10 mouse cellular contexts compared by ENCODE assay signal in the genomic region with DNA sequence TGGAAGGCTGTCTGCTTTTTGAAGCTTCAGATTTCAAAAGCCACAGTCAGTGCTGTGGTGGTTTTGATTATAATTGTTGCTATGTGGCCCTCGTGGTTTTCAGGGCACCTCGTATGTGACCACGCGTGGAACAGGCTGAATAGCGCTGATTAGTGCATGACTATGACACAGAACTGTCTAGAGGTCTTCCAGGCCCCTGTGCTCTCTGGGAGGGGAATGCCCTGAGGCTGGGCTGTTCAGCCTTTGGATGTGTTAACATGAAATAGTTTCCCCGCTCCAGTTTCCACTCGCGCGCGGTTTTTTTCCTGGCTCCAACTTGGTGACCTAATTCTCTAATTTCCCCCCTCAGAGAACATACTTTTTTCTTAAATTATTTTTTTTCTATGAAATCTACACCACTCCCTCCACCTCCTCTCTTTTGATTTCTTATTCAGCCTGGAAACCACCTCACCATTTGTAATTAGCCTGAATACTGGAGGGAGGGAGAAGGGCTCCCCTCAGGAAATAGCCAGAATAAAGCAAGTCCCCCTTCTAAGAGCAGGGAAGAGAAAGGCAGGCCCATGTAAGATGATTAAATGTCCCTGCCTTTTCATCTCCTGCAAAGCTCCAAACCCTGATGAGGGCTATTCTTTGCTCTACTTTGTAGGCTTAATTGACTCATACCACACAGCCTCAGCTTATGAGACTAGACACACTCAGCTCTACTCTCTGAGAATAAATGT.
A peak's percentile ranks its signal among the peaks of the same experiment; 100 is the strongest.
DNase-seq lines count a peak whose midpoint lies in the region; ATAC-seq and TF ChIP-seq lines count a peak whose summit lies in the region.
"Had no signal": no experiment of that assay in that cellular context is flagged by ENCODE, and none has a peak within 500 bp of the region (broad histone marks: within the 10 kb centered on the region; RNA-seq: fewer than 3 reads in every experiment).

No protein-coding gene starts in this region.

- no peaks in the 10 kb centered on the region for H3K27me3 ChIP-seq in kidney, adult 2 months (replicated peaks; ENCODE audit: control insufficient read depth, insufficient read depth, low read length)
- H3K27me3 ChIP-seq in hindbrain, embryonic 12.5 days: no peaks in the 10 kb centered on the region
- no peaks in the 10 kb centered on the region for H3K27me3 ChIP-seq in midbrain, postnatal 0 days (ENCODE audit: insufficient read depth, low read length)
- H3K27me3 ChIP-seq: liver, embryonic 15.5 days; neural tube, embryonic 12.5 days had no signal

- peak; percentile 18 for DNase-seq in kidney, postnatal 10 days
- DNase-seq in kidney, adult 2 months: no peak
- DNase-seq in embryo, embryonic 10.5 days (ENCODE audit: low spot score): peak; percentile 34
- peak; percentile 40 for DNase-seq in midbrain, postnatal 0 days (ENCODE audit: low spot score)
- no peak for DNase-seq in urinary bladder, postnatal 10 days (ENCODE audit: low spot score)
- no peak for DNase-seq in right cerebral cortex, adult 2 months (ENCODE audit: low spot score in 2 of 2)
- no peak for DNase-seq in ovary, adult 18-20 months (ENCODE audit: low spot score)

- TF ChIP-seq CTCF in kidney, adult 2 months (conservative IDR thresholded peaks at IDR 0.05; ENCODE audit: insufficient read depth, insufficient read length, low read depth, low read length): no peak
- TF ChIP-seq CTCF in midbrain, postnatal 0 days (IDR thresholded peaks at IDR 0.05): no peak

- no peak overlapping the region for H3K27ac ChIP-seq in kidney, adult 2 months (ENCODE audit: insufficient read depth, low read depth, low read length)
- no peak overlapping the region for H3K27ac ChIP-seq in hindbrain, embryonic 12.5 days
- no peak overlapping the region for H3K27ac ChIP-seq in midbrain, postnatal 0 days (ENCODE audit: low read depth, low read length)
- H3K27ac ChIP-seq: liver, embryonic 15.5 days; neural tube, embryonic 12.5 days had no signal

- no peaks in the 10 kb centered on the region for H3K9me3 ChIP-seq in hindbrain, embryonic 12.5 days (replicated peaks)
- H3K9me3 ChIP-seq in midbrain, postnatal 0 days (ENCODE audit: low read length): no peaks in the 10 kb centered on the region
- H3K9me3 ChIP-seq: liver, embryonic 15.5 days; neural tube, embryonic 12.5 days had no signal

- TF ChIP-seq POLR2A in kidney, adult 2 months (IDR thresholded peaks at IDR 0.05; ENCODE audit: low read depth, low read length): no peak

- no peaks in the 10 kb centered on the region for H3K36me3 ChIP-seq in kidney, adult 2 months (ENCODE audit: control insufficient read depth, insufficient read depth, low read length)
- H3K36me3 ChIP-seq in hindbrain, embryonic 12.5 days: no peaks in the 10 kb centered on the region
- no peaks in the 10 kb centered on the region for H3K36me3 ChIP-seq in midbrain, postnatal 0 days (ENCODE audit: insufficient read depth, low read length)
- H3K36me3 ChIP-seq: liver, embryonic 15.5 days; neural tube, embryonic 12.5 days had no signal

- no peak overlapping the region for H3K4me3 ChIP-seq in kidney, adult 2 months (ENCODE audit: insufficient read depth, low read depth, low read length)
- no peak overlapping the region for H3K4me3 ChIP-seq in hindbrain, embryonic 12.5 days
- no peak overlapping the region for H3K4me3 ChIP-seq in midbrain, postnatal 0 days (ENCODE audit: low read depth, low read length)
- H3K4me3 ChIP-seq: liver, embryonic 15.5 days; neural tube, embryonic 12.5 days had no signal

- H3K4me1 ChIP-seq in kidney, adult 2 months (ENCODE audit: control insufficient read depth, insufficient read depth, low read length): 0 out of 2 replicates have a peak, but pooled peaks cover 2% of the 10 kb centered on the region
- no peaks in the 10 kb centered on the region for H3K4me1 ChIP-seq in hindbrain, embryonic 12.5 days
- no peaks in the 10 kb centered on the region; the same call in 1 of the 2 replicates for H3K4me1 ChIP-seq in midbrain, postnatal 0 days (ENCODE audit: insufficient read depth, low read length)
- H3K4me1 ChIP-seq: liver, embryonic 15.5 days; neural tube, embryonic 12.5 days had no signal

- H3K4me2 ChIP-seq in hindbrain, embryonic 12.5 days (replicated peaks): 0 out of 2 replicates have a peak overlapping the region, but pooled peaks have one; percentile 15
- H3K4me2 ChIP-seq in midbrain, postnatal 0 days (ENCODE audit: low read depth, low read length, poor library complexity, severe bottlenecking): peak overlapping the region; percentile 33
- H3K4me2 ChIP-seq: liver, embryonic 15.5 days; neural tube, embryonic 12.5 days had no signal

- WGBS in kidney, adult 2 months: 43% methylated on average over 10 of the region's 10 CpGs
- WGBS in hindbrain, embryonic 12.5 days: 65% methylated on average over 10 of the region's 10 CpGs
- 33% methylated on average over 10 of the region's 10 CpGs for WGBS in midbrain, postnatal 0 days

- H3K9ac ChIP-seq in hindbrain, embryonic 12.5 days: no peak overlapping the region
- H3K9ac ChIP-seq in midbrain, postnatal 0 days (replicated peaks; ENCODE audit: low read length, poor library complexity, severe bottlenecking): no peak overlapping the region
- H3K9ac ChIP-seq: liver, embryonic 15.5 days; neural tube, embryonic 12.5 days had no signal

- ATAC-seq in hindbrain, embryonic 12.5 days (ENCODE audit: low FRiP score): no peak
- ATAC-seq in midbrain, postnatal 0 days (ENCODE audit: low FRiP score): peak; percentile 79; the same call in 1 of the 2 replicates

Comparison
In these comparisons a context has a peak if more than half of its experiments do, and no peak if none do; other contexts are left out.
1. DNase-seq: peak in kidney, postnatal 10 days (single experiment), embryo, embryonic 10.5 days (single experiment) and midbrain, postnatal 0 days (single experiment); none in kidney, adult 2 months (single experiment), urinary bladder, postnatal 10 days (single experiment), right cerebral cortex, adult 2 months (0 of 2) and ovary, adult 18-20 months (single experiment).